ENCODE assay signal across 7 mouse cellular contexts in genomic region chr16:90830686-90831439, GRCm38 (mm10). TPM values are rescaled to one million over a fixed set of nuclear protein-coding genes. Genes with fewer than 3 reads are reported as not detected.
DNase-seq lines count a peak whose midpoint lies in the region; ATAC-seq lines count a peak whose summit lies in the region.

No protein-coding gene starts in this region.

- H3K4me1 ChIP-seq in intestine, embryonic 14.5 days (replicated peaks; ENCODE audit: control insufficient read depth, insufficient read depth, low read length) = peaks cover 20% of the 10 kb centered on the region

- no peaks in the 10 kb centered on the region for H3K9me3 ChIP-seq in intestine, embryonic 14.5 days (ENCODE audit: control insufficient read depth, low read length)

- H3K27me3 ChIP-seq in intestine, embryonic 14.5 days (replicated peaks; ENCODE audit: control insufficient read depth, insufficient read depth, low read length) = peaks cover 48% of the 10 kb centered on the region

- intact Hi-C loops in left cerebral cortex, postnatal 25 days (cut with DNase I) = loop anchor here (5.0 kb wide), 1 partner anchor 56 kb away; no protein-coding TSS in a partner anchor

- H3K9ac ChIP-seq in intestine, embryonic 14.5 days (ENCODE audit: low read length) = peak overlapping the region; percentile 25; the same call in 1 of the 2 replicates

- peak; percentile 82 for DNase-seq in adrenal gland, adult 8-10 months
- peak; percentile 78 for DNase-seq in embryo, embryonic 11 days
- DNase-seq in gastrocnemius, postnatal 25 days = peak; percentile 60
- DNase-seq in intestine, embryonic 14.5 days (ENCODE audit: low spot score) = peak; percentile 83
- DNase-seq in left cerebral cortex, postnatal 25 days (ENCODE audit: low spot score in 2 of 2) = peak; percentile 44 to 48
- peak; percentile 29 to 41 for DNase-seq in right cerebral cortex, postnatal 36 days (ENCODE audit: low spot score in 2 of 2)

- H3K4me2 ChIP-seq in intestine, embryonic 14.5 days (ENCODE audit: low read length) = peak overlapping the region; percentile 95

- under 1% methylated on average over 67 of the region's 67 CpGs for WGBS in intestine, embryonic 14.5 days

- no peaks in the 10 kb centered on the region for H3K36me3 ChIP-seq in intestine, embryonic 14.5 days (ENCODE audit: control insufficient read depth, insufficient read depth, low read length)

- H3K27ac ChIP-seq in intestine, embryonic 14.5 days (ENCODE audit: low read depth) = no peak overlapping the region

- H3K4me3 ChIP-seq in intestine, embryonic 14.5 days (ENCODE audit: low read depth, low read length) = peak overlapping the region; percentile 40

- peak; percentile 65 for ATAC-seq in intestine, embryonic 14.5 days (replicated peaks; ENCODE audit: low FRiP score, low TSS enrichment, low read depth)
- peak; percentile 17; the same call in 1 of the 2 replicates for ATAC-seq in megakaryocyte progenitor cell, adult 5-6 weeks (replicated peaks; ENCODE audit: poor library complexity)

RNA-seq across cellular contexts. Expression of gene Eva1c, which starts 4.3 kb away (rescaled TPM):
- total RNA-seq in adrenal gland, adult 8-10 months (2022) = 1 to 10 TPM; 4.6 to 7.5 (median 6.1) TPM
- total RNA-seq in gastrocnemius, postnatal 25 days (2021) = under 1 TPM in 1 of 2 experiments, not detected in 1; 0.24 TPM
- polyA plus RNA-seq in intestine, embryonic 14.5 days (2014; fragmentation: Nextera tagmentation; extraction: Ambion mirVana) = 0.62 and 0.74 TPM in 2 replicates
- total RNA-seq in left cerebral cortex, postnatal 25 days (2021) = 1 to 10 TPM; 1.6 to 1.8 TPM
- not detected in 2 replicates for total RNA-seq in megakaryocyte progenitor cell, adult 5-6 weeks (2015)
- not detected in 2 replicates for total RNA-seq in megakaryocyte progenitor cell, adult 5-6 weeks (2017)

RNA-seq across cellular contexts. Expression of gene Urb1, which starts 20.6 kb away (rescaled TPM):
- total RNA-seq in adrenal gland, adult 8-10 months (2022) = 10 to 100 TPM; 13.5 to 20.2 (median 15.3) TPM
- total RNA-seq in gastrocnemius, postnatal 25 days (2021) = 1 to 10 TPM; 3.5 to 4.5 TPM
- polyA plus RNA-seq in intestine, embryonic 14.5 days (2014; fragmentation: Nextera tagmentation; extraction: Ambion mirVana) = 12.4 and 12.7 TPM in 2 replicates
- total RNA-seq in left cerebral cortex, postnatal 25 days (2021) = 10 to 100 TPM; 13.7 to 14.4 TPM
- total RNA-seq in megakaryocyte progenitor cell, adult 5-6 weeks (2015) = 8.1 and 8.9 TPM in 2 replicates
- 7.7 and 9.1 TPM in 2 replicates for total RNA-seq in megakaryocyte progenitor cell, adult 5-6 weeks (2017)
